Mouse (Mus musculus) central nervous system, embryonic 18 days (tissue): ENCODE data around the gene Olfr850. TPM values are rescaled to one million over a fixed set of nuclear protein-coding genes. Genes with fewer than 3 reads are reported as not detected.

Experiments used
- polyA plus RNA-seq: library from polyadenylated mRNA; depleted of rRNA; stranded (reverse); fragments of >200 nt; gene quantifications from 2 replicates; pipeline ENCODE4 v1.2.3, GENCODE M21; 2012; rRNA removed

The Olfr850 gene
- polyA plus RNA-seq: not detected in 2 replicates

DNA sequence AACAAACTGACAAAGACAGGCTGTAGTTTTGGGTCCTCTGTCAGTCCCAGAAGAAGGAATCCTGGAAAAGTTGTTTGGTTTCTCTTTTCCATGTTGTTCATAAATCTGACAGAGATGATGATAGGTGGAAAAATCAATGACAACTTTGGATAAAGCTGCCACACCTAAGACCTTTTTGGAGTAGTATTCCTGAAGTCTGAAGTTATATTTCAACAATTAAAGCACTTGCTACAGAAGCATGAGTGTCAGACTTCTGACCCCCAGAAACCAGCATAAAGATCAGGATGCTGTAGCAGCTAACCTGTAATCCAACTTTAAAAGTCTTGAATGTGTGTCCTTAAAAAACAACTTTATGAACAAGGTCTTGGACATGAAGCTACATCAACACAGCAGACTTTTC, at the start of gene Olfr850:
TSS of gene Olfr850 (minus strand) at position 101 of the 400 bp plus-strand sequence.

DNA sequence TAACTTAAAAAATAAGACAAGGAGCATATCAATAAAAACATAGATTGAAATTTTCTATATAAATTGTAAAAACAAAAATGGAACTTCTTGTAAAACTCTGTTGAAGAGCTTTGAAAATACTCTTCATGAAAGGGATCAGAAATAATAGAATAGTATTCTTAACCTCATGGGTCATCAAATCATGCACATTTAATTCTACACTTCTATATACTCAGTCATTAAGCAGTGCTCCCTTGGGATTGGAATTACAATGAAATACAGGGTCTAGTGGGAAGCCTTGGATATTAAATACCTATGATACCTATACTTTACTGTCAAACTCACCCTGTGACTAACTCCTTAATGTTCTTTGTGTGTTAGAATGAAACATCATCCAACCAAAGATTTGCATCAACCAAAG, 14.9 kb upstream of the Olfr850 start, which contains the start of gene Olfr851:
TSS of gene Olfr851 (plus strand) at position 301 of the 400 bp plus-strand sequence.

DNA sequence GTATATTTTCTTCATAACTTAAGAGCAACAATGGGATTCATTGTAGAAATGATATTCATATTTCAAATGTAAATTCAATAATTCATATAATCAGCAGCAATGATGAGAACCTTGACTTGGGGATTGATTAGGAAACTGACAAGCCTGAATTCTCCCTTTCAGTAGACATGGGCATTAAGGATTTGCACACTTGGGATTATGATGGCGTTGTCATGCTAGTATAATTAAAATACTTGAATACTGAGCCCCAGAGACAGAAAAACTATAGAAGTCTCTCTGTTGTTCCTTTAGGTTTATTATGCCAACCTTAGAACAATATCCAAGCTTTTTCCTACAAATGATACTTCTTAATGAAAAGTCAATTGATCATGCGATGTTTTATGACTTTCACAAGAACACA, 38.1 kb downstream of the Olfr850 start, which contains the start of gene Olfr849:
TSS of gene Olfr849 (plus strand) at position 301 of the 400 bp plus-strand sequence.

Other genes starting within 250 kb of the Olfr850 start
- not detected in 2 replicates for gene Olfr843, start 226.3 kb downstream of the Olfr850 start, polyA plus RNA-seq
- not detected in 2 replicates for gene Olfr844, start 161.9 kb downstream of the Olfr850 start, polyA plus RNA-seq
- gene Olfr845, start 141.8 kb downstream of the Olfr850 start, polyA plus RNA-seq: not detected in 2 replicates
- not detected in 2 replicates for gene Olfr846, start 114.2 kb downstream of the Olfr850 start, polyA plus RNA-seq
- gene Olfr847, start 99.6 kb downstream of the Olfr850 start, polyA plus RNA-seq: not detected in 2 replicates
- not detected in 2 replicates for gene Olfr849, start 38.0 kb downstream of the Olfr850 start, polyA plus RNA-seq
- not detected in 2 replicates for gene Olfr851, start 15.0 kb upstream of the Olfr850 start, polyA plus RNA-seq
- not detected in 2 replicates for gene Olfr853, start 62.8 kb upstream of the Olfr850 start, polyA plus RNA-seq
- gene Olfr854, start 89.1 kb upstream of the Olfr850 start, polyA plus RNA-seq: not detected in 2 replicates
- not detected in 2 replicates for gene Olfr855, start 104.4 kb upstream of the Olfr850 start, polyA plus RNA-seq
- gene Zfp317, start 143.9 kb upstream of the Olfr850 start, polyA plus RNA-seq: 31.7 and 33.6 TPM in 2 replicates
- 0.04 and 0.06 TPM in 2 replicates for gene Olfr857, start 231.2 kb upstream of the Olfr850 start, polyA plus RNA-seq